Mouse (Mus musculus) heart, embryonic 11.5 days (tissue): ENCODE data around the gene Zdhhc9. TPM values are rescaled to one million over a fixed set of nuclear protein-coding genes. Genes with fewer than 3 reads are reported as not detected.
A peak's percentile ranks its signal among the peaks of the same experiment; 100 is the strongest.

Experiments
- ATAC-seq: fragments of 200-750 bp; cut with Nextera tagmentation; replicated peaks from 2 replicates; pipeline ENCODE4 v1.8.0; 2017; ENCODE audit warnings: moderate library complexity; ENCODE audit not compliant: insufficient number of reproducible peaks, low FRiP score, low TSS enrichment
- H3K27ac ChIP-seq: fragments of 300-500 bp; sonication (generic); 2 replicates; pipeline ENCODE4 v1.5.1; 2014; ENCODE audit warnings: mild to moderate bottlenecking, low read depth, low read length
- H3K27me3 ChIP-seq: fragments of 300-500 bp; sonication (generic); 2 replicates; pipeline ENCODE4 v1.6.1; 2014; ENCODE audit warnings: mild to moderate bottlenecking, low read length, mixed read lengths; ENCODE audit not compliant: control insufficient read depth, insufficient read depth
- H3K36me3 ChIP-seq: fragments of 300-500 bp; sonication (generic); 2 replicates; pipeline ENCODE4 v1.6.1; 2014; ENCODE audit warnings: mild to moderate bottlenecking, low read length, moderate library complexity, mixed read lengths; ENCODE audit not compliant: control insufficient read depth, insufficient read depth
- H3K4me1 ChIP-seq: fragments of 300-500 bp; sonication (generic); 2 replicates; pipeline ENCODE4 v1.6.1; 2014; ENCODE audit warnings: low read length; ENCODE audit not compliant: control insufficient read depth, insufficient read depth
- H3K4me2 ChIP-seq: fragments of 300-500 bp; sonication (generic); 2 replicates; pipeline ENCODE4 v1.6.1; 2014; ENCODE audit warnings: mild to moderate bottlenecking, moderate library complexity
- H3K4me3 ChIP-seq: fragments of 300-500 bp; sonication (generic); 2 replicates; pipeline ENCODE4 v1.5.1; 2014; ENCODE audit warnings: low read depth, low read length
- H3K9ac ChIP-seq: fragments of 300-500 bp; sonication (generic); 2 replicates; pipeline ENCODE4 v1.6.1; 2014; ENCODE audit warnings: mild to moderate bottlenecking, low read depth, low read length, moderate library complexity
- H3K9me3 ChIP-seq: fragments of 300-500 bp; sonication (generic); replicated peaks from 2 replicates; pipeline ENCODE4 v1.6.1; 2016; ENCODE audit warnings: low read length; ENCODE audit not compliant: control insufficient read depth
- WGBS: fragments of 180-500 bp; shearing (Covaris S2); extraction: QIAGEN DNeasy Blood & Tissue Kit; methylation state at CpG from one replicate; pipeline ENCODE4 v1.1.7; 2014; ENCODE audit not compliant: insufficient replicate concordance; 5-methylcytosine and 5-hydroxymethylcytosine counted together
- polyA plus RNA-seq: library from polyadenylated mRNA; unstranded; fragments of >200 nt; fragmentation: Nextera tagmentation; extraction: Ambion mirVana; gene quantifications from 2 replicates; pipeline ENCODE4 v1.2.1, GENCODE M21; 2014

Gene Zdhhc9
- polyA plus RNA-seq, 1 experiment from 2014 or later, result 2.9 TPM

- H3K27ac ChIP-seq, result no peak overlapping the region
- 37% methylated on average over 26 of the region's 26 CpGs for WGBS
- peak overlapping the region; percentile 25; the same call in 1 of the 2 replicates for H3K4me3 ChIP-seq
- 0 out of 2 replicates have a peak, but pooled peaks have one; percentile 49 for ATAC-seq
- no peaks in the 10 kb centered on the region for H3K27me3 ChIP-seq
- no peaks in the 10 kb centered on the region for H3K9me3 ChIP-seq
- H3K9ac ChIP-seq, result peak overlapping the region; percentile 28; the same call in 1 of the 2 replicates
- no peaks in the 10 kb centered on the region for H3K4me1 ChIP-seq
- no peaks in the 10 kb centered on the region for H3K36me3 ChIP-seq
- peak overlapping the region; percentile 52 for H3K4me2 ChIP-seq
Observed at GRCm38 (mm10) chrX:48143415-48144335, 65.0 kb downstream of the Zdhhc9 start.

- no peak overlapping the region for H3K4me2 ChIP-seq
- H3K9ac ChIP-seq, result no peak overlapping the region
- 59% methylated on average over 6 of the region's 6 CpGs for WGBS
- no peaks in the 10 kb centered on the region for H3K36me3 ChIP-seq
- no peaks in the 10 kb centered on the region for H3K9me3 ChIP-seq
- ATAC-seq, result no peak
- H3K4me1 ChIP-seq, result no peaks in the 10 kb centered on the region; the same call in 1 of the 2 replicates
- H3K27ac ChIP-seq, result no peak overlapping the region
- no peak overlapping the region for H3K4me3 ChIP-seq
- peaks cover 2% of the 10 kb centered on the region; the same call in 1 of the 2 replicates for H3K27me3 ChIP-seq
Observed at GRCm38 (mm10) chrX:48141481-48141880, 67.2 kb downstream of the Zdhhc9 start.

- 43% methylated on average over 3 of the region's 3 CpGs for WGBS
- Histone ChIP-seq H3K4me3 (no peak overlapping the region), H3K9ac (no peak overlapping the region), H3K9me3 (no peaks in the 10 kb centered on the region), H3K27ac (no peak overlapping the region), H3K36me3 (no peaks in the 10 kb centered on the region), H3K27me3 (peaks cover 2% of the 10 kb centered on the region; the same call in 1 of the 2 replicates), H3K4me2 (no peak overlapping the region), H3K4me1 (no peaks in the 10 kb centered on the region; the same call in 1 of the 2 replicates)
- ATAC-seq, result no peak
Observed at GRCm38 (mm10) chrX:48140286-48140877, 68.3 kb downstream of the Zdhhc9 start.

GRCm38 (mm10) chrX:48139368-48140285, 69.1 kb downstream of the Zdhhc9 start:
- no peak for ATAC-seq
- H3K36me3 ChIP-seq, result no peaks in the 10 kb centered on the region
- H3K9ac ChIP-seq, result no peak overlapping the region
- H3K4me2 ChIP-seq, result no peak overlapping the region
- peaks cover 5% of the 10 kb centered on the region for H3K27me3 ChIP-seq
- 52% methylated on average over 14 of the region's 14 CpGs for WGBS
- H3K4me1 ChIP-seq, result no peaks in the 10 kb centered on the region; the same call in 1 of the 2 replicates
- no peaks in the 10 kb centered on the region for H3K9me3 ChIP-seq
- no peak overlapping the region for H3K4me3 ChIP-seq
- H3K27ac ChIP-seq, result no peak overlapping the region

- H3K4me3 ChIP-seq, result no peak overlapping the region
- no peak for ATAC-seq
- no peaks in the 10 kb centered on the region; the same call in 1 of the 2 replicates for H3K4me1 ChIP-seq
- no peak overlapping the region for H3K9ac ChIP-seq
- no peaks in the 10 kb centered on the region for H3K36me3 ChIP-seq
- H3K27me3 ChIP-seq, result peaks cover 5% of the 10 kb centered on the region
- no peaks in the 10 kb centered on the region for H3K9me3 ChIP-seq
- no peak overlapping the region for H3K4me2 ChIP-seq
- 43% methylated on average over 7 of the region's 7 CpGs for WGBS
- no peak overlapping the region for H3K27ac ChIP-seq
Observed at GRCm38 (mm10) chrX:48138539-48139275, 70.0 kb downstream of the Zdhhc9 start.

- no peaks in the 10 kb centered on the region for H3K36me3 ChIP-seq
- H3K4me1 ChIP-seq, result no peaks in the 10 kb centered on the region; the same call in 1 of the 2 replicates
- H3K9me3 ChIP-seq, result no peaks in the 10 kb centered on the region
- no peak overlapping the region for H3K4me2 ChIP-seq
- no peak overlapping the region for H3K4me3 ChIP-seq
- H3K9ac ChIP-seq, result no peak overlapping the region
- no peak for ATAC-seq
- peaks cover 5% of the 10 kb centered on the region for H3K27me3 ChIP-seq
- WGBS, result 56% methylated on average over 6 of the region's 6 CpGs
- H3K27ac ChIP-seq, result no peak overlapping the region
Observed at GRCm38 (mm10) chrX:48138011-48138410, 70.7 kb downstream of the Zdhhc9 start.

GRCm38 (mm10) chrX:48136935-48137334, 71.7 kb downstream of the Zdhhc9 start:
- Histone ChIP-seq H3K27me3 (peaks cover 5% of the 10 kb centered on the region), H3K4me2 (no peak overlapping the region), H3K36me3 (no peaks in the 10 kb centered on the region), H3K4me3 (no peak overlapping the region), H3K9ac (no peak overlapping the region), H3K9me3 (no peaks in the 10 kb centered on the region), H3K4me1 (no peaks in the 10 kb centered on the region; the same call in 1 of the 2 replicates), H3K27ac (no peak overlapping the region)
- no peak for ATAC-seq
- WGBS, result 89% methylated on average over 4 of the region's 4 CpGs
